Mouse (Mus musculus): ENCODE measurements at regions not wholly inside any gene's neighbourhood (a gene's known extent, or its start where the extent isn't known, plus 50 kb on each side); places are given as distances from the start of the nearest gene placed in this dataset.

DNA sequence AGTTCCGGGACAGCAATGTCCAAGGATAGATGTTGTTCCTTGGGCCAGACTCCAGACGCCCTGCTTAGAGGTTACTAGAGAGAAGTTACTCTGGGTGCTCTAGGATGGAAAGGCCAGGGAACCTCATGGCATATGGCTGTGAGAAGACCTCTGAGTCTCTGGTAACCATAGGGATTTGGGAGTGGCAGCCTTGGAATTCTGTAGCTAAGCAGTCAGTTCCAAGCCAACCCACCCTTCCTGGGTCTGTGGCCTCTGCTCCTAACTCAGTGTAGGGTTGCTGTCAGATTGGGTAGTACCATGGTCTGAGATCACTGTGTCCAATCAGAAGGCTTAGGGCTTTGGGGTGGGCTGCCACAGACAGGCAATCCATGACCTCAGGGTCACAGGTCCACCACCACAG lies 82.3 kb upstream of the Actrt2 start:
- Histone ChIP-seq H3K9me3 (ENCODE audit: control insufficient read depth, low read length) (no peaks in the 10 kb centered on the region), H3K27ac (ENCODE audit: low read depth, low read length) (no peak overlapping the region), H3K4me1 (ENCODE audit: control insufficient read depth, insufficient read depth, low read length) (no peaks in the 10 kb centered on the region), H3K4me3 (ENCODE audit: low read depth, low read length) (no peak overlapping the region), H3K9ac (ENCODE audit: low read length) (no peak overlapping the region), H3K4me2 (no peak overlapping the region), H3K36me3 (ENCODE audit: control insufficient read depth, insufficient read depth, low read length) (no peaks in the 10 kb centered on the region), H3K27me3 (ENCODE audit: control insufficient read depth, insufficient read depth, low read length) (no peaks in the 10 kb centered on the region)
- DNase-seq (ENCODE audit: low spot score, missing footprints) (no peak), ATAC-seq (ENCODE audit: low FRiP score) (no peak)
- WGBS = 86% methylated on average over 2 of the region's 2 CpGs

DNA sequence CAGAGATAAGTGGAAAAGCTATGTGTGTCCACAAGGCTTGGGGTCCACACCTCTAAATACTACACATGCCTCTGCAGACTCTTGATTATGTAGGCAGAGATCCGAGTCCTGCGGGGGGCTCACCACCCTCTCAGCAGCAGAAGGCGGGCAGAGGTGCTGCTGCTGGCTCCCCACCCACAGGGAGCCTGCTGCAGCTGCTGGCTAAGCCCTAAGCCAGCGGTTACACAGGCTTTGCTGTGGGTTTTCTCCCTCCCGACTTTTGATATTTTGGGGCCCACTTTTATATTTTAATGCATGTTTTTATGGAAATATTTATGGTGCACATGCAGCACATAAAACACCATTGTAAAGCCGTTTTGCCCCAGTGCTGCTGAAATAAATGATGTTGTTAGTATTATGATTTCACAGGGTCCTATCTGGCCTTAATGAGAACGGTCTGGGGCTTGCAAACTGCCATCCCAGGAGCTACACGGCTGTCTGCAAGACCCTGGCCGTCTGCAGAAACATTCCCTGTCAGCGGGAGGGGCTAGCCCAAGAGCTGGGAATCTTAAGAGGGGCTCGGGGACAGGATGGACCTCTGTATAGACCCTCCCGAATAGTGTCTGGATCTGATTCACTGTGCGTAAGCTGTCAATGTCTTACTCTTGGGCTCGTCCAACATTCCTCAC lies 82.9 kb upstream of the Actrt2 start:
- ATAC-seq (ENCODE audit: low FRiP score) (no peak), DNase-seq (ENCODE audit: low spot score, missing footprints) (no peak)
- 53% methylated on average over 14 of the region's 14 CpGs for WGBS
- Histone ChIP-seq H3K36me3 (ENCODE audit: control insufficient read depth, insufficient read depth, low read length) (no peaks in the 10 kb centered on the region), H3K4me2 (no peak overlapping the region), H3K4me3 (ENCODE audit: low read depth, low read length) (no peak overlapping the region), H3K27ac (ENCODE audit: low read depth, low read length) (no peak overlapping the region), H3K9me3 (ENCODE audit: control insufficient read depth, low read length) (no peaks in the 10 kb centered on the region), H3K9ac (ENCODE audit: low read length) (no peak overlapping the region), H3K27me3 (ENCODE audit: control insufficient read depth, insufficient read depth, low read length) (no peaks in the 10 kb centered on the region), H3K4me1 (ENCODE audit: control insufficient read depth, insufficient read depth, low read length) (no peaks in the 10 kb centered on the region)

DNA sequence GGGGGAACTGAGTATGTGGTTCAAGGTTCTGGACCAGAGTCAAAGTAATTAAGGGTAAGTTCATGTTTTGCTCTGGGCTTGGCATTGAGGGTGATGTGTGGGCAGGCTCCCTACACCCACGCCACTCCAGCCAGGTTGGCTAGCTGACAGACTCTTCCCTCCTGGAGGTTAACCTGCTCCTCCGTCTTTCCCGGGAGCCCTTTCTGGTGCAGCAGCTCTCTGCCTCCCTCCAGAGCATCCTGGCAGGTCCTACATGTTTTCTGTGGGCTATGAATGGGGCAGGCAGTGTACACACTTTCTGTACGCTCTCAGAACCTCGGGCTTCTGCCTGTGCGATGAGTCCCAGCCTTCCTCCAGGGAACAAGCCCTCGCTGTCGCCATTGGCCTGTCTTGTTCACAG lies 82.8 kb upstream of the Ttc34 start:
- ATAC-seq (ENCODE audit: low FRiP score) = no peak
- no peaks in the 10 kb centered on the region for H3K4me1 ChIP-seq (ENCODE audit: control insufficient read depth, insufficient read depth, low read length)
- 75% methylated on average over 8 of the region's 8 CpGs for WGBS
- no peak for DNase-seq (ENCODE audit: low spot score, missing footprints)
- H3K36me3 ChIP-seq (ENCODE audit: control insufficient read depth, insufficient read depth, low read length) = no peaks in the 10 kb centered on the region
- H3K9me3 ChIP-seq (ENCODE audit: control insufficient read depth, low read length) = no peaks in the 10 kb centered on the region
- H3K9ac ChIP-seq (ENCODE audit: low read length) = no peak overlapping the region
- no peak overlapping the region for H3K27ac ChIP-seq (ENCODE audit: low read depth, low read length)
- H3K4me2 ChIP-seq = no peak overlapping the region
- no peaks in the 10 kb centered on the region for H3K27me3 ChIP-seq (ENCODE audit: control insufficient read depth, insufficient read depth, low read length)
- H3K4me3 ChIP-seq (ENCODE audit: low read depth, low read length) = no peak overlapping the region

DNA sequence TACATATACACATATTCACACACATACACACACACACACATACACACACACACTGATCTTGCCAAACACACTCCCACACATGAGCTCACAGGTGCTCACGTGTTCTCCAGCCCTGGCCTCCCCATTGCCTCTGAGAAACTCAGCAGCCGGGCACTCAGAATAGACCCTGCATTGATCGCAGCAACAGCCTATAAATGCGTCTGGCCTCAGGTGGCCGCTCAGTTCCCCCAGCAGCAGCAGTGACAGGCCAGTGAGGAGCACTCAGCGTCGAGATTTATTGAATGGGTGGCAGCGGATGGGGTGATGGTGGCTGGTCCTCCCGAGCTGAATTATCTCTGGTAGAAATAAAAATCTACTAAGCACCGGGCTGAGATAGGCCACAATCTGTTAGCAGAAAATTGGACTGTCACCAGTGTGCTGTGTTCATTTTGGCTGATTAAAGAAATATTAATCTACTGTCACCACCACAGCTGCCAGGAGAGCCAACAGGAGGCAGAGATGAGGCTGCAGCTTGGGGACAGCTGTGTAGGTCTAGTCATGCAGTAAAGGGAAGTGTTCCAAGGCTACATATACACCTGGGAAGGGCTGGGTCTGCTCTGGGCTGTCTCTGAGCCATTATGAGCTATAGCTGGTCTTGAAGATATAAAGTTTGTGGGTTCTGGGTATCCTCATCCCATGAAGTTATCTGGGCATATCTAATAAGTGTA lies 80.4 kb upstream of the Ttc34 start:
- Histone ChIP-seq H3K27me3 (ENCODE audit: control insufficient read depth, insufficient read depth, low read length) (no peaks in the 10 kb centered on the region), H3K4me1 (ENCODE audit: control insufficient read depth, insufficient read depth, low read length) (no peaks in the 10 kb centered on the region), H3K36me3 (ENCODE audit: control insufficient read depth, insufficient read depth, low read length) (no peaks in the 10 kb centered on the region), H3K9me3 (ENCODE audit: control insufficient read depth, low read length) (no peaks in the 10 kb centered on the region), H3K9ac (ENCODE audit: low read length) (no peak overlapping the region), H3K27ac (ENCODE audit: low read depth, low read length) (no peak overlapping the region), H3K4me2 (no peak overlapping the region), H3K4me3 (ENCODE audit: low read depth, low read length) (no peak overlapping the region)
- DNase-seq (ENCODE audit: low spot score, missing footprints) (no peak), ATAC-seq (ENCODE audit: low FRiP score) (no peak)
- WGBS = 79% methylated on average over 10 of the region's 10 CpGs

DNA sequence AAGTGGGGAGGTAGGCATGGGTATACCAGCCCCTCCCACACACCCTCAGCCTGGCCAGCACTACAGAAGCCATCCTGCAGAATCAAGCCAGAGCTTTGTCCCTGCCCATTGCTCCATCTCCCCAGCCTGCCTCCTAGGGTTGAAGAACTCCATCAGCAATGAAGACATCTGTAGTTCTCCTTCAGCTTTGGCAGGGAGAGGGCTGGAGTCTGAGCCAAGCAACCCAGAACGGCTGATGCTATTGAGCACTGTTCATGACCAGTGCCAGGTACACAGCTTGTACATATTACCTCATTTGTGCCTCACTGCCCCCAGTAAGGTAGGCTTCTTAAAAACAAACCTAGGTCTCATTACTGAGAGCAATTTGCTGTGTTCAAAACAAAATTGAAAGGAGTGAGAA lies 77.4 kb upstream of the Ttc34 start:
- no peak overlapping the region for H3K4me2 ChIP-seq
- no peaks in the 10 kb centered on the region for H3K4me1 ChIP-seq (ENCODE audit: control insufficient read depth, insufficient read depth, low read length)
- H3K9me3 ChIP-seq (ENCODE audit: control insufficient read depth, low read length) = no peaks in the 10 kb centered on the region
- ATAC-seq (ENCODE audit: low FRiP score) = no peak
- no peak overlapping the region for H3K9ac ChIP-seq (ENCODE audit: low read length)
- DNase-seq (ENCODE audit: low spot score, missing footprints) = no peak
- no peak overlapping the region for H3K27ac ChIP-seq (ENCODE audit: low read depth, low read length)
- H3K27me3 ChIP-seq (ENCODE audit: control insufficient read depth, insufficient read depth, low read length) = no peaks in the 10 kb centered on the region
- 88% methylated on average over 1 of the region's 1 CpGs for WGBS
- no peaks in the 10 kb centered on the region for H3K36me3 ChIP-seq (ENCODE audit: control insufficient read depth, insufficient read depth, low read length)
- H3K4me3 ChIP-seq (ENCODE audit: low read depth, low read length) = no peak overlapping the region

DNA sequence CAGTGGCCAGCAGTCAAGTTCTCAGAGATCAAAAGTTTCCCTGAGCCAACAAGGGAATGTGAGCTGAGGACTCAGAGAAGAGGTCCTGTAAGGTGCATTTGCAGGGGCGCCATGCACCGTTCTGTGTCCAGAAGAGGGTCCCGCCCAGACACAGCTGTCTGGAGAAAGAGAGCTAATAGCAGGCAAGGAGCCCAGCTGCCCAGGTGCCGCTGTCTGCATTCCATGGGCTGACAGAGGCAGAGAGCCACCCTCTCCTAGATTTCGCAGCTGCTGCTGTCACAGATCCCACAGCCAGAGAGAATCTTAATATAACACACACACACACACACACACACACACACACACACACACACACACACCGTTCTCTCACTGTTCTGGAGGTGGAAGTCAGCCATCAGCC lies 73.0 kb upstream of the Ttc34 start:
- Histone ChIP-seq H3K9me3 (ENCODE audit: control insufficient read depth, low read length) (no peaks in the 10 kb centered on the region), H3K27me3 (ENCODE audit: control insufficient read depth, insufficient read depth, low read length) (no peaks in the 10 kb centered on the region), H3K4me2 (no peak overlapping the region), H3K4me3 (ENCODE audit: low read depth, low read length) (no peak overlapping the region), H3K4me1 (ENCODE audit: control insufficient read depth, insufficient read depth, low read length) (no peaks in the 10 kb centered on the region), H3K36me3 (ENCODE audit: control insufficient read depth, insufficient read depth, low read length) (no peaks in the 10 kb centered on the region), H3K27ac (ENCODE audit: low read depth, low read length) (no peak overlapping the region), H3K9ac (ENCODE audit: low read length) (no peak overlapping the region)
- no peak for ATAC-seq (ENCODE audit: low FRiP score)
- no peak for DNase-seq (ENCODE audit: low spot score, missing footprints)
- WGBS = 80% methylated on average over 6 of the region's 6 CpGs

DNA sequence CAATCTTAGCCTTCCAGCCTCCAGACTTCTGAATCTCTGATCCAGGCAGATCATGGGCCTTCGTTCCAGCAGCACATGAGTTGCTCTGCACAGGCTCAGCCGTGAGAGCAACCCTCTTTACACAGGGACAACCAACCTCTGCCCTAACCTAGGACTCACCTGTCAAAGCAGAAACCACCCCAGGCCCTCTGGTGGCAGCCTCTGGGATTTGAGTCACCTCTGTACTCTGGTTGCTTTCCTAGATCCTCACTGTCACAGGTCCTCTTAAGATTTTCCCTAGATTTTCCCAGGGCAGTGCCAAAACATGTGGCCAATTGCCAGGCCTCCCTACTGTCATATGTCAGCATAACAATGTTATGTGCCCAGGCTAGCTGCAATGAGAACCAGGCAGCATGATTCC lies 71.1 kb upstream of the Ttc34 start:
- no peak overlapping the region for H3K9ac ChIP-seq (ENCODE audit: low read length)
- H3K4me3 ChIP-seq (ENCODE audit: low read depth, low read length) = no peak overlapping the region
- ATAC-seq (ENCODE audit: low FRiP score) (no peak), DNase-seq (ENCODE audit: low spot score, missing footprints) (no peak)
- WGBS = 64% methylated on average over 2 of the region's 2 CpGs
- no peaks in the 10 kb centered on the region for H3K4me1 ChIP-seq (ENCODE audit: control insufficient read depth, insufficient read depth, low read length)
- H3K36me3 ChIP-seq (ENCODE audit: control insufficient read depth, insufficient read depth, low read length) = no peaks in the 10 kb centered on the region
- H3K9me3 ChIP-seq (ENCODE audit: control insufficient read depth, low read length) = no peaks in the 10 kb centered on the region
- H3K27ac ChIP-seq (ENCODE audit: low read depth, low read length) = no peak overlapping the region
- H3K27me3 ChIP-seq (ENCODE audit: control insufficient read depth, insufficient read depth, low read length) = no peaks in the 10 kb centered on the region
- no peak overlapping the region for H3K4me2 ChIP-seq

DNA sequence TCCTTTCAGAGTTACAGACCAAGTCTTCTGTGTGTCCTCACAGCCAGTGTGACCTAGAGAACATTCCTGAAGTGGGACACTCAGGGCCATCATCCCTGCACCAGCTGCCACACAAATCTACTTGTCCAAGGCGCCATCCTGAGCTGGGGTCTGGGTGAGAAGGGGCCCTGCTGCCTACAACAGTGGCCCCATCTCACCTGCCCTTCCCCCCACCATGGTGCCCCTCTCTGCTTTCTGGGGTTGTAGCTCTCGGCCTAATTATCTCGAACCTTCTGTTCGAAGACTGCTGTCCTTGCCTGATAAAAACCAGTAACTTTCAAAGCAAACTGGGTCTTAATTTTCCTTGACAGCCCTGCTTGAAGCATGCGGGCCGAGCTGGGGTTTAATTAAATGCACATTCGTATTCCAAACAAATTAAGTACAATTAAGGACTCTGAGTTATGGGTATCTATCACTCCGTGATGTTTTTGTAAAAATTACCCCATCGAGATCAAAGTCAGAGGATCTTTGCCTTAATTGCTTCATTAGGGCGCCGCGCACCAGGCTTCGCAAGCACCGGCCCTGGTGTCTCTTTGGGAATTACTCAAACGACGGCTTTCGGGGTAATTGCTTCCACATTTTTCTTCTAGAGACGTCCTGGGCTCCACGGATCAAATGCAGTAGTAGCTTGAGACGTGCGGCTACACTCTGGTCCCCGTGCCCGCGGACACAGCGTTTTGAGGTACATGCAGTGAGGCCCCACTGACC lies 65.8 kb upstream of the Ttc34 start:
- DNase-seq (ENCODE audit: low spot score, missing footprints) = no peak
- no peak overlapping the region for H3K4me2 ChIP-seq
- ATAC-seq (ENCODE audit: low FRiP score) = no peak
- no peaks in the 10 kb centered on the region for H3K4me1 ChIP-seq (ENCODE audit: control insufficient read depth, insufficient read depth, low read length)
- H3K27ac ChIP-seq (ENCODE audit: low read depth, low read length) = no peak overlapping the region
- no peaks in the 10 kb centered on the region for H3K9me3 ChIP-seq (ENCODE audit: control insufficient read depth, low read length)
- H3K4me3 ChIP-seq (ENCODE audit: low read depth, low read length) = no peak overlapping the region
- no peaks in the 10 kb centered on the region for H3K36me3 ChIP-seq (ENCODE audit: control insufficient read depth, insufficient read depth, low read length)
- no peaks in the 10 kb centered on the region; the same call in 1 of the 2 replicates for H3K27me3 ChIP-seq (ENCODE audit: control insufficient read depth, insufficient read depth, low read length)
- no peak overlapping the region for H3K9ac ChIP-seq (ENCODE audit: low read length)
- WGBS = 75% methylated on average over 25 of the region's 25 CpGs

DNA sequence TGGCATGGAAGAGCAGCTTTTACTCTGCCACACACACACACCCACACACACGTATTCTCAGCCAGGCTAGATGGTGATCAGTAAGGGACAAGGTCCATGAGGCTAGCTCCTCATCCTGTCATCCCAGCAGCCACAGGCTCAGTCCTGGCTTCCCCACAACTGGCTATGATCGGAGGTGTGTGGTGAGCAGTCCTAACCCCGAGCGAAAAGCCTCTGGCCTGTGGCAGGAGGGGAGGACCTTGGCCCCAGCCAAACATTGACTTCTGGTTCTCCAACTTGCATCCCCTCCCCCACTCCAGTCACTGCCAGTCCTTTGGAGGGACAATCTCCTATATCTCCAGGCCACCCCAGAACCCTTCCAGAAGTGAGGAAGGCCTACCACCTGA lies 65.2 kb upstream of the Ttc34 start:
- Histone ChIP-seq H3K27me3 (ENCODE audit: control insufficient read depth, insufficient read depth, low read length) (no peaks in the 10 kb centered on the region; the same call in 1 of the 2 replicates), H3K36me3 (ENCODE audit: control insufficient read depth, insufficient read depth, low read length) (no peaks in the 10 kb centered on the region)

More for the DNA sequence above, 65.2 kb upstream of the Ttc34 start:
- no peak overlapping the region for H3K9ac ChIP-seq (ENCODE audit: low read length)
- DNase-seq (ENCODE audit: low spot score, missing footprints) (no peak), ATAC-seq (ENCODE audit: low FRiP score) (no peak)
- WGBS = 82% methylated on average over 4 of the region's 4 CpGs
- H3K9me3 ChIP-seq (ENCODE audit: control insufficient read depth, low read length) = no peaks in the 10 kb centered on the region
- H3K27ac ChIP-seq (ENCODE audit: low read depth, low read length) = no peak overlapping the region
- no peak overlapping the region for H3K4me3 ChIP-seq (ENCODE audit: low read depth, low read length)
- H3K4me2 ChIP-seq = no peak overlapping the region
- H3K4me1 ChIP-seq (ENCODE audit: control insufficient read depth, insufficient read depth, low read length) = no peaks in the 10 kb centered on the region

Data from midbrain, embryonic 11.5 days (tissue).